Mouse (Mus musculus): ENCODE measurements around the gene Tex37. TPM values are rescaled to one million over a fixed set of nuclear protein-coding genes. Genes with fewer than 3 reads are reported as not detected.

Gene Tex37
- polyA plus RNA-seq, 1 experiment from 2014 or later = not detected

DNA sequence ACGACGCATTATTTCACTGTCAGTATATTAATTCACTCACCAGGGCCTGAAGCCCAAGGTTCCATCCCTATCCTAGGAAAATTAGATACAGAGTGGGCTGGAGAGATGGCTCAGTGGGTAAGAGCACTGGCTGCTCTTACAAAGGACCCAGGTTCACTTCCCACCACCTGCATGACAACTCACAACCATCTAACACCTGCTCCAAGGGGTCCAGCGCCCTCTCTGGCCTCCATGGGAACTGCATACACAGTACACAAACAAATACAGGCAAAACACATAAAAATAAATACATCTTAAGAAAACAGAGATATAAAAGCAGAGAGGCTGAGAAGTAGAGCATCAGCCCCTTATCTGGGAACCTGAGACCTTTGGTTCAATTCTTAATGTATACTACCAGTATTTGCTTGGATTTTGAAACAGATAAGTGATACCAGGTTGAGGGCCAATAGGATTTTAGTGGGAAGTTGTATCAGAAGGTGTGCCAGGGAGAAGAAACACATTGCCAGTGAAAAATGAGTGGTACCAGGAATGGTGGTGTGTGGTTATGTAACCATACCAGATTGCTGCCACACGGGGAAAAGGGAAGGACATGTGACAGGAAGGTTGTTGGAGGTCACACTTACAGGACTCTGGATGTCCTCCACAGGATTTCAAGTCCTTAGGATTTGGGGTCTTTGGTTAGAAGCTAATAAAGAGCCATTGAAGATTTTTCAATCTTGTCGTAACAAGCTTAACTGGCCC, 44.5 kb downstream of the Tex37 start:
- Histone ChIP-seq H3K9ac (no peak overlapping the region), H3K4me1 (peaks cover 31% of the 10 kb centered on the region), H3K4me3 (no peak overlapping the region), H3K9me3 (replicated peaks) (no peaks in the 10 kb centered on the region), H3K36me3 (ENCODE audit: poor library complexity, severe bottlenecking) (peaks cover 8% of the 10 kb centered on the region; the same call in 1 of the 2 replicates), H3K27ac (no peak overlapping the region; the same call in 1 of the 2 replicates), H3K27me3 (no peaks in the 10 kb centered on the region), H3K4me2 (no peak overlapping the region)
- no peak for ATAC-seq
- WGBS = 78% methylated on average over 5 of the region's 5 CpGs

DNA sequence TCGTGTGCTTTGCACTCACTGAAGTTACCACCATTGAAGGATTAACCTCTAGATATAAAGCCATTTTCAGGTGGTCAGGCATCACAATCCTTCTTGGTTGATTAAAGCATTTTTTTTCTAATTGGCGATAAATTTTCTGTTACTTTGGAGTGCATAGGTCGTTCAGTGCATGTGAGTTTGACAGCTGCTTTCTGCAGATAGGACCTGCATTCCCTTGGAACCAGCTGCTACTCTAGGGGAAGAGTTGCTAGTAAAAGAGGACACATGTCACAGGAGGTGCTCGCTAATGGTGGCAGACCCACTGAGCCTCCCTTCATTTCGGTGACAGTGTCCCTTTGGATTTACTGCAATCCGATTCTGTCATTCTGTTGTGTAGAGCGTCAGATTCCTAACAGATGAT, 46.2 kb downstream of the Tex37 start:
- Histone ChIP-seq H3K27me3 (no peaks in the 10 kb centered on the region), H3K27ac (peak overlapping the region; percentile 40; the same call in 1 of the 2 replicates), H3K4me1 (peaks cover 26% of the 10 kb centered on the region), H3K9me3 (replicated peaks) (no peaks in the 10 kb centered on the region), H3K4me3 (no peak overlapping the region), H3K4me2 (no peak overlapping the region), H3K9ac (no peak overlapping the region), H3K36me3 (ENCODE audit: poor library complexity, severe bottlenecking) (no peaks in the 10 kb centered on the region)
- peak; percentile 36; the same call in 1 of the 2 replicates for ATAC-seq
- WGBS = 63% methylated on average over 7 of the region's 7 CpGs

DNA sequence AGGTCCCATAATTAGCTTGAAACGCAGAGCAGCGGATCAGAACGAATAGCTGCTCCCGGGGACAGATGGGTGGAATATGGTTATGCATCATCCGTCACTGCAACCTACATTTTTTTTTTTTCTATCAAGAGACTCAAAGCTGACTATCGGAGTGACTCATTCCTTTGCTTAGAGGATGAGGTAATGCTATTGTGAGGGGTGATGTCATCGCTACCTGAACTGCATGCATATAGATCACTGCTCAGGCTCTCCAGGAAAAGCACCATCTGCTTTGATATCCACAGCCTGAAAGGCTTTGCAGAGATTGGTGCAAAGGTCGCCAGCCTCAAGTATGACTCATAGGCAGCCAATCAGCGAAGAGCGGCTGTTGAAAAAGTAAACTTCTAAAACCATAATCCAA, 46.6 kb downstream of the Tex37 start:
- Histone ChIP-seq H3K9me3 (replicated peaks) (no peaks in the 10 kb centered on the region), H3K4me2 (peak overlapping the region; percentile 25), H3K36me3 (ENCODE audit: poor library complexity, severe bottlenecking) (no peaks in the 10 kb centered on the region), H3K9ac (no peak overlapping the region), H3K4me3 (no peak overlapping the region), H3K4me1 (peaks cover 25% of the 10 kb centered on the region), H3K27me3 (no peaks in the 10 kb centered on the region), H3K27ac (peak overlapping the region; percentile 27; the same call in 1 of the 2 replicates)
- ATAC-seq = peak; percentile 89
- WGBS = 42% methylated on average over 10 of the region's 10 CpGs

DNA sequence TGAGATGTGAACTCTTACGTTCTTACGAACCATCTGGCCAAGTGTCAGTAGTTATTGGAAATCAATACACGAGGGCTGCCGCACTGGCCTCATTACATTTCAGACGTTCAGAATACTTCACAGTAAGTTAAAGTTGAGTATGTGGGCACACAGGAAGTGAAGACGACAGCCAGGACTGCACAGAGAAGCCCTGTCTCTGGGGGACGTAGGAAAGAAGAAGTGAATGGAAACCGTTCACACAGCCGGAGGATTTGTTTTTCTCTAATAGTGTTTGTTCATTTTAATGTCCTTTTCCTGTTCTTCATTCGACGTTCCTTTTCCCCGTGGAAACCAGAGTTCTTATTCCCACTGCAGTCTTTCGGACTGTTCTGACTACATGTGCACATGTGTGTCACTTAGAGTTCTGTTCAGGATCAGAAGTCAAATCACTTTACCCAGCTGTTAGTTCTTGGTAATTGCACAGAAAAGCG, 47.2 kb downstream of the Tex37 start:
- peak overlapping the region; percentile 27; the same call in 1 of the 2 replicates for H3K27ac ChIP-seq
- no peak for ATAC-seq
- H3K4me3 ChIP-seq = no peak overlapping the region
- no peaks in the 10 kb centered on the region for H3K27me3 ChIP-seq
- no peak overlapping the region for H3K9ac ChIP-seq
- no peaks in the 10 kb centered on the region for H3K9me3 ChIP-seq (replicated peaks)
- H3K4me2 ChIP-seq = peak overlapping the region; percentile 25; the same call in 1 of the 2 replicates
- peaks cover 24% of the 10 kb centered on the region for H3K4me1 ChIP-seq
- no peaks in the 10 kb centered on the region for H3K36me3 ChIP-seq (ENCODE audit: poor library complexity, severe bottlenecking)
- WGBS = 71% methylated on average over 14 of the region's 14 CpGs

DNA sequence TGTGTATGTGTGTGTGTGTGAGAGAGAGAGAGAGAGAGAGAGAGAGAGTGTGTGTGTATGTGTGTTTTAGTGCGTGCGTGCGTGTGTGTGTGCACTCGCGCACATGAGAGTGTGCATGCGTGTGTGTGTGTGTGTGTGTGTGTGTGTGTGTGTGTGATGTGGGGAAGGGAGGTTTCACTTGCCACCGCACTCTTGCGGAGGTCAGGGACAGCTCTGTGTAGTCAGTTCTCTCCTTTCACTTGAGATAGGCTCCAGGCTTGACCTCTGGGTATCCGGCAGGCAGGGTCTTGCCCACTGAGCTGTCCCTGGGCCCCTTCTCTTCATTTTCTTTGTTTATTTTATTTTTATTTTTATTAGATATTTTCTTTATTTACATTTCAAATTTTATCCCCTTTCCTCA, 51.4 kb downstream of the Tex37 start:
- ATAC-seq = no peak
- H3K9ac ChIP-seq = no peak overlapping the region
- H3K36me3 ChIP-seq (ENCODE audit: poor library complexity, severe bottlenecking) = no peaks in the 10 kb centered on the region
- no peak overlapping the region for H3K4me3 ChIP-seq
- WGBS = 97% methylated on average over 4 of the region's 9 CpGs
- H3K9me3 ChIP-seq (replicated peaks) = no peaks in the 10 kb centered on the region
- H3K27ac ChIP-seq = no peak overlapping the region
- peaks cover 20% of the 10 kb centered on the region for H3K4me1 ChIP-seq
- no peak overlapping the region for H3K4me2 ChIP-seq
- H3K27me3 ChIP-seq = no peaks in the 10 kb centered on the region

DNA sequence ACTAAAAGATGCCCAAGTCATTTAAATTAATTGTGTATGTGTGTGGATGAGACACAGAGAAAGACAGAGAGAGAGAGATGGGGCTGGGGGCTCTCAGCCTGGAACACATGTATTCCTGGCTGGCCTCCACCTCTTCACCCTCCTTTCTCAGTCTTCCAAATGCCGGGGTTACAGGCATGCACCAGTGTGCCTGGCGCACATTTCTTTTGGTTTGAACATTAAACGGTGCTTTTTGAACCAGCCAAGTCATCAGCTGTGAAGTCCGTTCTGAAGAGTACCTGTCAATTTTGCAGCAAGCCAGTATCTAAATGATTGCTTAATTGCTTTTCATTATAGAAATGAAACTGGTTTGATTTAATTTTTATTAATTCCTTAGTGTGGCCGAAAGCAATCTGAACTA, 52.0 kb downstream of the Tex37 start:
- Histone ChIP-seq H3K27me3 (no peaks in the 10 kb centered on the region), H3K4me3 (no peak overlapping the region), H3K27ac (no peak overlapping the region), H3K9me3 (replicated peaks) (no peaks in the 10 kb centered on the region), H3K4me2 (no peak overlapping the region), H3K4me1 (peaks cover 14% of the 10 kb centered on the region), H3K9ac (no peak overlapping the region), H3K36me3 (ENCODE audit: poor library complexity, severe bottlenecking) (no peaks in the 10 kb centered on the region)
- 70% methylated on average over 5 of the region's 5 CpGs for WGBS
- ATAC-seq = no peak

DNA sequence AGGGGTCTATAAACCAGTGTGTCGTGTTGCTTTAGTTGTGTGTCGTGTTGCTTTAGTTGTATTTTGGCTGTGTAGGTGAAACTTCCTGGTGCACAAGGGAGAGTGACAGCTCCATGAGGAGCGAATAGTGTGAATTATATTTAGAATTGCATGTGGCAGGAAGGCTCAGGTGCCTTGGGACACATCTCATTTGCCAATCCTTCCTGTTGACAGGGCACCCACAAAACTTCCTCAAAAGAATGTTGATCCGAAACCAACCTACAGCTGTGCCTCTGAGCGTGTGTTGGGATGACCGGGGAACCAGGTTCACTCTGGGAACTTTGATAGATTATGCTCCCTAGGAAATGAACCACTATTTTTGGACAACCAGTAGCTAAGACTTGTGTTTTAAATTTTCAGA, 54.4 kb downstream of the Tex37 start:
- Histone ChIP-seq H3K9me3 (replicated peaks) (no peaks in the 10 kb centered on the region), H3K27me3 (no peaks in the 10 kb centered on the region), H3K4me3 (no peak overlapping the region), H3K9ac (no peak overlapping the region), H3K4me2 (no peak overlapping the region), H3K27ac (no peak overlapping the region), H3K4me1 (peaks cover 3% of the 10 kb centered on the region; the same call in 1 of the 2 replicates), H3K36me3 (ENCODE audit: poor library complexity, severe bottlenecking) (peaks cover 20% of the 10 kb centered on the region)
- no peak for ATAC-seq
- WGBS = 92% methylated on average over 6 of the region's 6 CpGs

Other genes with a start within 250 kb of the Tex37 start
- 3.4 and 4.2 TPM in 2 replicates for gene Rpia, start 126.7 kb downstream of the Tex37 start, polyA plus RNA-seq (2015; fragmentation: Nextera tagmentation; extraction: Ambion mirVana)
- 12.4 and 12.6 TPM in 2 replicates for gene Eif2ak3, start 74.4 kb downstream of the Tex37 start, polyA plus RNA-seq (2015; fragmentation: Nextera tagmentation; extraction: Ambion mirVana)
- not detected in 2 replicates for gene Foxi3, start 37.6 kb upstream of the Tex37 start, polyA plus RNA-seq (2015; fragmentation: Nextera tagmentation; extraction: Ambion mirVana)
- 2.9 and 4.6 TPM in 2 replicates for gene Thnsl2, start 225.5 kb upstream of the Tex37 start, polyA plus RNA-seq (2015; fragmentation: Nextera tagmentation; extraction: Ambion mirVana)

Data from forebrain, embryonic 13.5 days (tissue).